Mouse (Mus musculus): Measurements from ENCODE around the gene Adat3. TPM values are rescaled to one million over a fixed set of nuclear protein-coding genes. Genes with fewer than 3 reads are reported as not detected.
A peak's percentile ranks its signal among the peaks of the same experiment; 100 is the strongest.
"Not testable (repeated sequence)": the region's sequence is repeated elsewhere in the genome, so short reads cannot be mapped to it uniquely, and the experiment has no call there.

Adat3 gene
- polyA plus RNA-seq, 1 experiment from 2014 or later: 3.6 TPM

DNA sequence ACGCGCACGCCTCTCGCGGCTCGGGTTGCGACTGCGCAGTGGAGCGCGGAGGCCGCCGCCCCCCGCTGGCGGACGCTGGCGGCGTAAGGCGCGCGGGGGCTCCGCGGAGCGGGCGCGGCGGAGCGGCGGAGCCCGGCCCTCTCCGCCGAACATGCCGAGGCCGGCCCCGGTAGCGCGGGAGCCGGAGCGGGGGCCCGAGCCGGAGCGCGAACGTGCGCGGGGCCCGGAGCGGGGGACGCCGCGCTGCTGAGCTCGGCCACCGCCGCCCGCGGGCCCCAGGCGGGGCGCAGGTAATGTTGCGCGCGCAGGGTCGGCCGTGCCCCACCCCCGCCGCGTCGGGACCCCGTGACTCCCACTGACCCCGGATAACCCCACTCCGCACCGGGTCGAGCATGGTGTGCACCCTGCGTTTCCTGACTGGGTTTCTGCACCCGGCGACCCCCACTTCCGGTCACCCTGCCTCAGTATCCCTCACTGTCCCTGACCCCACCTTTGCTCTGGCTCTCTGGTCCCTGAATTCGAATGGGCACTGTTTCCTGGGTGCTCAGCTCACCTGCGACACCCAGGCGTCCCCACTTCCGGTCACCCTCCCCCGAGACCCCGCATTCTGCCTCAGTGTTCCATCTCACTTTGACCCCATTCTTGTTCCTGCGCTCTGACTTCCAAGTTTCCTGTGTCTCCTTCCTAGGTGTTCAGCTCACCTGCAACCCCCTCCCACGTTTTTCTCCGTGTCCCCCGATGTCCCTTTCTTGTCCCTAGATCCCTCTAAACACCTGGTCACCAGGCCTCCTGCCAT lies 20.2 kb downstream of the Adat3 start, which contains the start of gene Csnk1g2:
Csnk1g2 (plus strand) TSS at position 178 of the 796 bp plus-strand sequence.
- H3K9me3 ChIP-seq (replicated peaks; ENCODE audit: control insufficient read depth, low read length): no peaks in the 10 kb centered on the region
- H3K4me1 ChIP-seq (ENCODE audit: control insufficient read depth, insufficient read depth, low read length): peaks cover 14% of the 10 kb centered on the region
- H3K4me3 ChIP-seq (ENCODE audit: low read depth, low read length): peak within 1 kb of the TSS; percentile 90
- peak within 1 kb of the TSS; percentile 99 for H3K4me2 ChIP-seq (ENCODE audit: low read length)
- H3K36me3 ChIP-seq (ENCODE audit: control insufficient read depth, insufficient read depth, low read length): 0 out of 2 replicates have a peak, but pooled peaks cover 4% of the 10 kb centered on the region
- H3K9ac ChIP-seq (ENCODE audit: low read length): peak within 1 kb of the TSS; percentile 93
- H3K27ac ChIP-seq (ENCODE audit: low read depth, low read length): peak within 1 kb of the TSS; percentile 96
- under 1% methylated on average over 62 of the region's 85 CpGs for WGBS
- DNase-seq (ENCODE audit: low spot score) (no peak), ATAC-seq (no peak)
- no peaks in the 10 kb centered on the region for H3K27me3 ChIP-seq (replicated peaks; ENCODE audit: control insufficient read depth, insufficient read depth, low read length)

DNA sequence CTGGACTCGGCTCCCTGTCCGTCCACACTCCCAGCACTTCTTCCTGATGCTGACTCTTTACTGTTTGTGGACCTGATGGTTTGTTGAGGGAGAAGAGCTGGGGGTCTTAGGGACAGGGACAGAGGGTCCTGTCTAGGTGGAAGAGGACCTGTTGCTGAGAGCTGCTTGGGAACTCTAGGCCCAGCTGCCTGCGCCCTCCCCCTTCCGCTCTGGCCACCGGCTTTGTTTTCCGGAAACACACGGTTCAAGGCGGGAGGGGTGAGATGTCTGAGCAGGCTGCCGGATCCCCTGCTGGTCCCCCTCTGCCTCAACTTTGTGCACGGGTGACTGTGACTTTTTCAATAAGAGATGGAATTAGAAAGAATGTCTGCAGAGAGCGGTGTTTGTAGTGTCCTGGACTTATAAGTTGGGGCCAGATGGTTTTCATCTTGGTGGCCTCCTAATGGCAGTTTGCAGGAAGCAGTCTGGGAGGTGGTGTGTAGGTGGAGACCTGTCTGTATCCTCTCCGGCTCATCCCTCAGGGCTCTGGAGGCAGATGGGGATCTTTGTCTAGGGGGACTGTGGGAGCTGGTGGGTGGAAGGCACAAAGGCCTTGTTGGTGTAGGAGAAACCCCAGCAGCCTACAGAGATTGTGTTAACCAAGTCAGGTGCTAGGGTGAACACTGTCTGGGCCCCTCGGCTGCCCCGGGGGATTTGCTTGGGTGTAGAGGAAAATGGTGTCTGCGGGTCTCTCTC lies 20.9 kb downstream of the Adat3 start:
- DNase-seq (ENCODE audit: low spot score) (peak; percentile 13), ATAC-seq (no peak)
- H3K9me3 ChIP-seq (replicated peaks; ENCODE audit: control insufficient read depth, low read length): no peaks in the 10 kb centered on the region
- peak overlapping the region; percentile 90 for H3K4me3 ChIP-seq (ENCODE audit: low read depth, low read length)
- 0 out of 2 replicates have a peak, but pooled peaks cover 4% of the 10 kb centered on the region for H3K36me3 ChIP-seq (ENCODE audit: control insufficient read depth, insufficient read depth, low read length)
- H3K4me1 ChIP-seq (ENCODE audit: control insufficient read depth, insufficient read depth, low read length): peaks cover 14% of the 10 kb centered on the region
- WGBS: 17% methylated on average over 15 of the region's 15 CpGs
- H3K4me2 ChIP-seq (ENCODE audit: low read length): peak overlapping the region; percentile 99
- no peaks in the 10 kb centered on the region for H3K27me3 ChIP-seq (replicated peaks; ENCODE audit: control insufficient read depth, insufficient read depth, low read length)
- peak overlapping the region; percentile 93 for H3K9ac ChIP-seq (ENCODE audit: low read length)
- peak overlapping the region; percentile 68 for H3K27ac ChIP-seq (ENCODE audit: low read depth, low read length)

DNA sequence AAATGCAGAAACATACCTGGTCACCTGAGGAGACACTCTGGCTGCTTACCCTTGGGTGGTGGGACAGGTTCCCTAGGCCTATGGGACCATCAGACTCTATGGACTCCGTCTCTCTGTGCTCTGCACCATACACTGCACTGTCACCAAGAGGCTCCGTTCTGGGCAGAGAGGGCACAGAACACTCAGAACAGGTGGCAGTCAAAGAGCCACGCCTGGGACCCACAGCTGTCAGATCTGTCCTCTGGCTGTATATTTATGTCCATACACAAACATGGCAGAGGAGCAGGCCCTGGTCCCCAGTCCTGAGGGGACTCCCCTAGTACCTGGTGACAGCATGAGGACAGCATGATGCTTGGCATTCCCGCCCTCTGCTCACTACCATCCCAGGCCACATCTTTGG lies 23.1 kb downstream of the Adat3 start:
- H3K4me3 ChIP-seq (ENCODE audit: low read depth, low read length): no peak overlapping the region
- WGBS: 91% methylated on average over 4 of the region's 4 CpGs
- DNase-seq (ENCODE audit: low spot score) (no peak), ATAC-seq (no peak)
- H3K4me1 ChIP-seq (ENCODE audit: control insufficient read depth, insufficient read depth, low read length): peaks cover 14% of the 10 kb centered on the region
- H3K27ac ChIP-seq (ENCODE audit: low read depth, low read length): no peak overlapping the region
- no peaks in the 10 kb centered on the region for H3K9me3 ChIP-seq (replicated peaks; ENCODE audit: control insufficient read depth, low read length)
- no peak overlapping the region for H3K4me2 ChIP-seq (ENCODE audit: low read length)
- no peak overlapping the region for H3K9ac ChIP-seq (ENCODE audit: low read length)
- H3K27me3 ChIP-seq (replicated peaks; ENCODE audit: control insufficient read depth, insufficient read depth, low read length): no peaks in the 10 kb centered on the region
- 0 out of 2 replicates have a peak, but pooled peaks cover 4% of the 10 kb centered on the region for H3K36me3 ChIP-seq (ENCODE audit: control insufficient read depth, insufficient read depth, low read length)

DNA sequence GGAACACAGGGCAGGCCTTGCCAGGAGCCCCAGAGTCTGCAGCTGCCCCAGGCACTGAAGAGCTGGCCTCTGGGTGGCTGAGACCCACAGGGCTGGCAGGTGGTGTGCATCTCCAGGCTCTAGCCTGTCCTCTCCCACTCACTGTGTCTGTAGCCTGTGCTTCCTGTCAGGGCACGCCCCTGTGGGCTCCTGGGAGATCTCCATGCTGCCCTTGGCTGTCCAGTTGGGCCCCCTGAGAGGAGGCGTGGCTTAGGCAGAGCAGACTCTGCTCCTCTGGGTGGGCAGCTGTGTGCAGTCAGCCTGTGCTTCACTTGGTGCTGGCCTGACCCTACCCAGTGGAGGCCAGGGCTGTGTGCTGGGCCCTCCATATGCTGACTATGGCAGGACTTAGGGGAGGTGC lies 25.0 kb downstream of the Adat3 start:
- no peak overlapping the region for H3K4me2 ChIP-seq (ENCODE audit: low read length)
- WGBS: 71% methylated on average over 2 of the region's 2 CpGs
- H3K27me3 ChIP-seq (replicated peaks; ENCODE audit: control insufficient read depth, insufficient read depth, low read length): no peaks in the 10 kb centered on the region
- DNase-seq (ENCODE audit: low spot score): no peak
- no peak overlapping the region for H3K27ac ChIP-seq (ENCODE audit: low read depth, low read length)
- no peak for ATAC-seq
- peaks cover 10% of the 10 kb centered on the region for H3K4me1 ChIP-seq (ENCODE audit: control insufficient read depth, insufficient read depth, low read length)
- no peaks in the 10 kb centered on the region for H3K9me3 ChIP-seq (replicated peaks; ENCODE audit: control insufficient read depth, low read length)
- H3K4me3 ChIP-seq (ENCODE audit: low read depth, low read length): no peak overlapping the region
- no peak overlapping the region; the same call in 1 of the 2 replicates for H3K9ac ChIP-seq (ENCODE audit: low read length)
- H3K36me3 ChIP-seq (ENCODE audit: control insufficient read depth, insufficient read depth, low read length): 0 out of 2 replicates have a peak, but pooled peaks cover 4% of the 10 kb centered on the region

DNA sequence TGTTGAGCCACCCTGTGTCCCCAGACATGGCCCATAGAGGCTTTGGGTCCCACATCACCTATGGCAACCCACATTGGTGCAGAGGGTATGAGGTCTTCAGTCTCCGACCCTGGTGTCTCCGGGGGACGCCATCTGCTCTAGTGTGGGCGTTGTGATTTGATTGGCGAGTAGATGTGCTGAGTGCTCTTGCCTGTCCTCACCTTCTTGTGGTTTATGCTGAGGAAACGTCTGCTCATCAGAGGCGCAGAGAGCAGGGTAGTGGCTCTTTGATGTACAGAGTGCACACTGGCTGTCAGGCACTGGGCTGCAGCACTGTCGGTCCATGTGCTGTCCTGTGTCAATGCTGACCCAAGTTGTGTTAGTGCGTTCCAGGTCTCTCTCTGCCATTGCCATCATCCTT lies 26.2 kb downstream of the Adat3 start:
- H3K27me3 ChIP-seq (replicated peaks; ENCODE audit: control insufficient read depth, insufficient read depth, low read length): no peaks in the 10 kb centered on the region
- peaks cover 3% of the 10 kb centered on the region for H3K4me1 ChIP-seq (ENCODE audit: control insufficient read depth, insufficient read depth, low read length)
- peaks cover 4% of the 10 kb centered on the region for H3K36me3 ChIP-seq (ENCODE audit: control insufficient read depth, insufficient read depth, low read length)
- H3K4me3 ChIP-seq (ENCODE audit: low read depth, low read length): no peak overlapping the region
- WGBS: 86% methylated on average over 9 of the region's 9 CpGs
- no peak overlapping the region for H3K9ac ChIP-seq (ENCODE audit: low read length)
- DNase-seq (ENCODE audit: low spot score): no peak
- no peak for ATAC-seq
- no peak overlapping the region for H3K4me2 ChIP-seq (ENCODE audit: low read length)
- H3K9me3 ChIP-seq (replicated peaks; ENCODE audit: control insufficient read depth, low read length): no peaks in the 10 kb centered on the region
- no peak overlapping the region for H3K27ac ChIP-seq (ENCODE audit: low read depth, low read length)

DNA sequence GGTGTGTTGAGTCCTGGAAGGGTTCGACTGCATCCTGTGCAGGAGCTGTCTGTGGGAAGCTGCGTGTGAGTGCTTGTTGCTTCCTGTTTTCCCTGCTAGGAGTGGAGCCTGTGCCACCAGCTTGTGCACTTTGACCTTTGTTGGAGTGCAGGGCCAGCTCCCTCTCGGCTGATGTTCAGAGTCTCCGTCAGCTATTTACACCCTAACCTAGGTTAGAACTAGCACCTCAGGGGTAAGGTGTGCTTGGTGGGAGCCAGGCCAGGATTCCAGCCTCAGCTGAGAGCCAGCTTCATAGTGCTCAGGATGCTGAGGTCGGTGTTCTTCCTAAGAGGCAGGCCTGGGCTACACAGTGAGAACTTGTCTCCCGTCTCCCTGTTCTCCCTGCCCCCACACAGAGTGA lies 32.7 kb downstream of the Adat3 start:
- H3K4me2 ChIP-seq (ENCODE audit: low read length): no peak overlapping the region
- no peak overlapping the region for H3K9ac ChIP-seq (ENCODE audit: low read length)
- no peak overlapping the region for H3K4me3 ChIP-seq (ENCODE audit: low read depth, low read length)
- DNase-seq (ENCODE audit: low spot score) (no peak), ATAC-seq (no peak)
- H3K36me3 ChIP-seq (ENCODE audit: control insufficient read depth, insufficient read depth, low read length): peaks cover 64% of the 10 kb centered on the region
- no peaks in the 10 kb centered on the region for H3K9me3 ChIP-seq (replicated peaks; ENCODE audit: control insufficient read depth, low read length)
- H3K4me1 ChIP-seq (ENCODE audit: control insufficient read depth, insufficient read depth, low read length): no peaks in the 10 kb centered on the region
- 84% methylated on average over 6 of the region's 6 CpGs for WGBS
- no peaks in the 10 kb centered on the region for H3K27me3 ChIP-seq (replicated peaks; ENCODE audit: control insufficient read depth, insufficient read depth, low read length)
- H3K27ac ChIP-seq (ENCODE audit: low read depth, low read length): no peak overlapping the region

DNA sequence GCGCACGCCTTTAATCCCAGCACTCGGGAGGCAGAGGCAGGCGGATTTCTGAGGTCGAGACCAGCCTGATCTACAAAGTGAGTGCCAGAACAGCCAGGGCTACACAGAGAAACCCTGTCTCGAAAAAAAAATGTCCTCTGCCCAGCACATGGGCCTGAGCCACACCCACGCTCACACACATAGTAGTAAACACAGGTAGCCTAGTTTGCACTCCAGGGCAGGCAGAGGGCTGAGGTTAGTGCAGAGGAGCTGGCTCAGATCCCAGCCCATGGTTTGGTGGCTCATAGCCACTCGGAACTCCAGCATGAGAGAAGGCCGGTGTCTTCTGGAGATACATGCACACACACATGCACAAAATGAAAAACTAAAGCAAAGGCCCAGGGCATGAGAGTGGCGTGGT lies 44.3 kb downstream of the Adat3 start:
- ATAC-seq: no peak
- H3K9ac ChIP-seq (ENCODE audit: low read length): no peak overlapping the region
- no peaks in the 10 kb centered on the region for H3K9me3 ChIP-seq (replicated peaks; ENCODE audit: control insufficient read depth, low read length)
- no peaks in the 10 kb centered on the region for H3K4me1 ChIP-seq (ENCODE audit: control insufficient read depth, insufficient read depth, low read length)
- peaks cover 61% of the 10 kb centered on the region for H3K36me3 ChIP-seq (ENCODE audit: control insufficient read depth, insufficient read depth, low read length)
- no peak overlapping the region for H3K4me2 ChIP-seq (ENCODE audit: low read length)
- no peaks in the 10 kb centered on the region for H3K27me3 ChIP-seq (replicated peaks; ENCODE audit: control insufficient read depth, insufficient read depth, low read length)
- no peak overlapping the region for H3K27ac ChIP-seq (ENCODE audit: low read depth, low read length)
- no peak for DNase-seq (ENCODE audit: low spot score)
- 93% methylated on average over 10 of the region's 10 CpGs for WGBS
- no peak overlapping the region for H3K4me3 ChIP-seq (ENCODE audit: low read depth, low read length)

DNA sequence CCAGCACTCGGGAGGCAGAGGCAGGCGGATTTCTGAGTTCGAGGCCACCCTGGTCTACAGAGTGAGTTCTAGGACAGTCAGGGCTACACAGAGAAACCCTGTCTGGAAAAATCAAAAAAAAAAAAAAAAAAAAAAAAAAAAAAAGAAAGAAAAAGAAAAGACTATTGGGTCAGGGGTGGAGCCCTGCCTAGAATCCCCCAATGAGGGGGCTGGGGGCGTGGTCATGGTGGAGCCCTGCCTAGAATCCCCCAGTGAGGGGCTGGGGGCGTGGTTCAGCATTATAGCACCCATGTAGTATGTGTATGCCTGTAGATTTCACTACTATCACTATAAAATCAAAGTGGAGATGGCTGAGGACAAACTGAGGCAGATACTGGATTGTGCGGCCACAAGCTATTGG lies 47.2 kb downstream of the Adat3 start:
- peaks cover 34% of the 10 kb centered on the region for H3K36me3 ChIP-seq (ENCODE audit: control insufficient read depth, insufficient read depth, low read length)
- WGBS: 92% methylated on average over 6 of the region's 6 CpGs
- H3K4me3 ChIP-seq (ENCODE audit: low read depth, low read length); H3K9me3 ChIP-seq (replicated peaks; ENCODE audit: control insufficient read depth, low read length); H3K9ac ChIP-seq (ENCODE audit: low read length); DNase-seq (ENCODE audit: low spot score); ATAC-seq; H3K4me2 ChIP-seq (ENCODE audit: low read length); H3K27me3 ChIP-seq (replicated peaks; ENCODE audit: control insufficient read depth, insufficient read depth, low read length); H3K27ac ChIP-seq (ENCODE audit: low read depth, low read length); H3K4me1 ChIP-seq (ENCODE audit: control insufficient read depth, insufficient read depth, low read length): not testable (repeated sequence)

DNA sequence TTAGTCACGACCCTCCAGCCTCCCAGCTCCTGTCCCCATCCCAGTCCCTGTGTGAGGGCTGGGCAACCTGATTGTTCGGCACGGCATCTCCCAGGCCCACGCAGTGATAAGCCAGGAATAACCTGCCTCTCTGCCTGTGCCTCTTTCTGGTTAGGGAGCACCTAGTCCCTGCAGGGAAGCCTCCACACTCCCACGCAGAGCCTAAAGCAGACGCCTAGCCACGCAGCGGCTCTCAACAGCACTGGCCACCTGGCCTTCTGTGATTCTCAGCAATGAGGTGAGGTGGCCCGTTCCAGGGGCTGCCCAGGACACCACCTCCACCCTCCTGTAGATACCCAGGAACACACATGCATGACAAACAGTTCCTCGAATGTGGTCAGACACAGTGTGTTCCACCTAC lies 47.7 kb downstream of the Adat3 start:
- Histone ChIP-seq H3K4me1 (ENCODE audit: control insufficient read depth, insufficient read depth, low read length) (peaks cover 4% of the 10 kb centered on the region), H3K9me3 (replicated peaks; ENCODE audit: control insufficient read depth, low read length) (no peaks in the 10 kb centered on the region), H3K4me2 (ENCODE audit: low read length) (no peak overlapping the region), H3K9ac (ENCODE audit: low read length) (no peak overlapping the region), H3K27me3 (replicated peaks; ENCODE audit: control insufficient read depth, insufficient read depth, low read length) (no peaks in the 10 kb centered on the region), H3K4me3 (ENCODE audit: low read depth, low read length) (no peak overlapping the region), H3K36me3 (ENCODE audit: control insufficient read depth, insufficient read depth, low read length) (peaks cover 29% of the 10 kb centered on the region), H3K27ac (ENCODE audit: low read depth, low read length) (no peak overlapping the region)
- DNase-seq (ENCODE audit: low spot score): no peak
- 93% methylated on average over 10 of the region's 10 CpGs for WGBS
- no peak for ATAC-seq
